Mouse (Mus musculus) Muller cell, postnatal 12 days (primary cell): ENCODE measurements around the gene Ino80.

Experiments used
- DNase-seq: peaks from one replicate; pipeline ENCODE4 v3.0.0-alpha.2; 2015; ENCODE audit errors: inconsistent ontology term

Gene Ino80

GRCm38 (mm10) chr2:119355089-119355488 is 122.4 kb downstream of the Ino80 start:
- DNase-seq = peak; percentile 48

GRCm38 (mm10) chr2:119353707-119354106 is 123.8 kb downstream of the Ino80 start:
- DNase-seq = no peak

- DNase-seq = peak; percentile 95
These were observed 126.7 kb downstream of the Ino80 start, which contains the start of gene Chac1 for GRCm38 (mm10) chr2:119350555-119351486. Gene Chac1, plus strand, starts transcription at chr2:119351229.

DNA sequence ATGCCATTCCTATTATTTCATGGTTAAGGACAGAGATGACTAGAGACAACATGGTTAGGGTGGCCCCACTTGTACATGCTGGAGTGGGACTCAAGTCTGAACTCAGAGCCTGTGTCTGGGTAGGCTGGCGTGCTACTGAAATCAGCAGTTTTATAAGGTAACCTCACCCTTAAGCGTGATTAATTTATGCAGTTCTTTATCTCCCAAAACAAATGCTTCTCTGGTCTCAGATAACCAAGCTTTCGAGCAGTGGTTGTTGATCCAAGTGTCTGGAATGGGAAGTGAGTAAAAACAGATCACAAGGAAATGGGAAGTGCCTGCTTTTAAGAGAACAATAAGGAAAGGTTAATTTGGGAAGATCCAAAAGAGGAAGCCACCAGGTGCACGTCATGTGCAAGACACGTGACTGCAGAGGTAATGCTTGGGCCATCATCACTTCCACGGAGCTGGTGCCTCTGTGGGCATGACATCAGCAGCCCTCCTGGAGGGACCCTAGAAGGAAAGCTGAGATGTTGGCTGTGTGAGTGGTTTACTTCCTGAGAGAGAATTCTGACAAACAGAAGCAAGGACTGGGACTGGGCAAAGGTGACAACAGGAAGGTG is 132.8 kb downstream of the Ino80 start:
- DNase-seq = no peak

DNA sequence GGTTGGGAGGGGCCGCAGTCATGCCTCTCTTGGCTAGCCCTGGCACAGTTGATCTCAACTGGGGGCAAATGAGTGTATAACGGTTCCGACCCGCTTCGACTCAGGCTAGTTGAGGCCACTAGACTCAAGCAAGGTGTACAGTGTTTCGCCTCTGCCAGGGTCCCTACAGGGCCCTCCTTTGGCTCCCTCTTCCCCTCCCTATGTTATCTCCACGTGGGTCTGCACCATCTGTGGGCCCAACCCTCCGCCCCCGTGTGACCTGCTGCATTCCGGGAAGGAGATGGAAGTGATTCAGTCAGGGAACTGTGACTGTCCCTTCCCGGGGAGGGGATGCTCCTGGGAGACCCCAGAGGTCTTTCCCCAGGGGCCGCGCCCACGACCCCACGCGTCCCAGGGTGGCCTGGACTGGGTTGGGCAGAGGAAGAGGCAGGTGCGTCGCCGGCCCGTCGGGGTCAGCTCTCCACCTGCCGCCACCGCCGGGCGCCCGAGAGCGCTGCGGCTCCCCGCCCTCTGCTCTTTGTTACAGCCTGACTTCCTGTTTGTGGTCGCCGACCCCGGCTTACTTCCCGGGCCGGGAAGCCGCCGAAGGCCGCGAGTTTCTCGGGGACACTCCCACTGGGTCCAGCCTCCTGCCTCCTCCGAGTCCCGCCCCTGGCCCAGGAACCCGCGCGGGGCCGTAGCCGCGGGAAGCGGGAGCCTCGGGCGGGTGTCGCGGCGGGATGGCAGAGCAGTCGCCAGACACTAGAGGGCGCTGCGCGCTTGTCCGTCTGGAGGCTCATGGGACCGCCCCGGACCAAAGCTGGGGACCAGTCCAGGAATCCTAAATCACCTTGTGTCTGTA is 139.8 kb downstream of the Ino80 start:
- peak; percentile 91 for DNase-seq

DNA sequence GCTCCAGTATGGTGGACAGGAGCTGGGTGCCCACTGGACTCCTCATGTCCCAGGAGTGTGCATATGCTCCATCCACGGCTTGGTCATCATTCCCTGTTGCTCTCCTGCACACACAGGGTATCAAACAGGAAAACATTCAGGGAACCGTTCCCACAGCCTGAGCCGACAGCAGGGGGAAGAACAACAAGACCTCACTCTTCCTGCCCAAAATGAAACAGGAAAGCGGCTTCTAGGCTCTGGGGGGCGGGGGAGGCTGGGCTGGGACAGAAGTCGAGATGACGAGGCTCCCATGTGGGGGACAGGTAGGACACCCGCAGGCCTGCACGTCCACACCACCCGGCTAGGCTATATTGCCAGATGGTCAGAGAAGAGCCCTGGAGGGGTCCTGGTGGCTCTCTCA is 141.0 kb downstream of the Ino80 start:
- DNase-seq = no peak

DNA sequence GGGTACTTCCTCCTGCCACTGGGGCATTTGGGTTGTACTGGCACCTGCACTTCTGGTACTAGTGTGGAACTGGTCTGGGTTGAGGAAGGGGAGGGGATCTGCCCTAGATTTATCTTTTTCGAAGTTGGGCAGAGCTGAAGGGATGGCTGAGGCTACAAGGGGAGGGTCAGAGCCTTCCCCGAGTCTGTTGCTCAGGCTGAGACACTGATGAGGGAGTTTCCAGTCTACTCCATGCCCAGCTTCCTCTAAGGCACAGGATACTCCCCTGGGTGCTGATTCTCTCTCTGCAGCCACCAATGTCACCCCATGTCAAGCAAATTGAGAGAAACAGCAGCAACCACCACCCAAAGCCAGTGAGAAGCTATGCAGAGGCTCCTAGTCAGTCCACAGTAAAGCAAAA is 141.5 kb downstream of the Ino80 start:
- no peak for DNase-seq

- DNase-seq = no peak
These were observed 142.0 kb downstream of the Ino80 start for GRCm38 (mm10) chr2:119335535-119335934.

DNA sequence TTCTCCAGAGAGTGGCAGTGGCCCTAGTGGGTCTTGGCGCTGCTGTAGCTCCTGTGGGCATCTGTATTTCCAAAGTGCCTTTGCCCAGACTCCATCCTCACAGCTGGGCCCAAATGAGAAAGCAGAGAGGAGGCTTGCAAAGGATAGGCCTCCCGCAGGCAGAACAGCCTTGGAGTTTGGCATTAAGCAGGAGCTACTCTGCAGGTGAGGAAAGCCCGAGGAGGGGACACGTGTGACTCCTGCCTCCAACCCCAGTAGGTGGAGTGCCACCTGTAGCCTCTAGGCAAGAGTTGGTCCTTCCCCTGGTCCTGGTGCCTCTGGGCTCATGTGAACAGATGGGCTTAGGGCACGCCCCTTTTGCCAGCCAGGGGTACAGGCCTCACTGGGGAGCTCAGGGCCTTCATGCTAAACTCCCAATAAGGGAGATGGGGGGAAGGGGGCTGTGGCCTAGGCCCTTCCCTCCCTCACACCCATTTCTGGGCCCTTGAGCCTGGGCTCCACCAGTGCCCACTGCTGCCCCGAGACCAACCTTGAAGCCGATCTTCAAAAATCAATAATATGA is 142.4 kb downstream of the Ino80 start:
- DNase-seq = no peak

GRCm38 (mm10) chr2:119334135-119334534 is 143.4 kb downstream of the Ino80 start:
- no peak for DNase-seq

DNA sequence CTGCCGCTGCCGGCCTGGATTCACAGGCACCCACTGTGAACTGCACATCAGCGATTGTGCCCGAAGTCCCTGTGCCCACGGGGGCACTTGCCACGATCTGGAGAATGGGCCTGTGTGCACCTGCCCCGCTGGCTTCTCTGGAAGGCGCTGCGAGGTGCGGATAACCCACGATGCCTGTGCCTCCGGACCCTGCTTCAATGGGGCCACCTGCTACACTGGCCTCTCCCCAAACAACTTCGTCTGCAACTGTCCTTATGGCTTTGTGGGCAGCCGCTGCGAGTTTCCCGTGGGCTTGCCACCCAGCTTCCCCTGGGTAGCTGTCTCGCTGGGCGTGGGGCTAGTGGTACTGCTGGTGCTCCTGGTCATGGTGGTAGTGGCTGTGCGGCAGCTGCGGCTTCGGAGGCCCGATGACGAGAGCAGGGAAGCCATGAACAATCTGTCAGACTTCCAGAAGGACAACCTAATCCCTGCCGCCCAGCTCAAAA is 145.3 kb downstream of the Ino80 start:
- DNase-seq = no peak

- no peak for DNase-seq
These were observed 146.7 kb downstream of the Ino80 start for GRCm38 (mm10) chr2:119330795-119331194.

DNA sequence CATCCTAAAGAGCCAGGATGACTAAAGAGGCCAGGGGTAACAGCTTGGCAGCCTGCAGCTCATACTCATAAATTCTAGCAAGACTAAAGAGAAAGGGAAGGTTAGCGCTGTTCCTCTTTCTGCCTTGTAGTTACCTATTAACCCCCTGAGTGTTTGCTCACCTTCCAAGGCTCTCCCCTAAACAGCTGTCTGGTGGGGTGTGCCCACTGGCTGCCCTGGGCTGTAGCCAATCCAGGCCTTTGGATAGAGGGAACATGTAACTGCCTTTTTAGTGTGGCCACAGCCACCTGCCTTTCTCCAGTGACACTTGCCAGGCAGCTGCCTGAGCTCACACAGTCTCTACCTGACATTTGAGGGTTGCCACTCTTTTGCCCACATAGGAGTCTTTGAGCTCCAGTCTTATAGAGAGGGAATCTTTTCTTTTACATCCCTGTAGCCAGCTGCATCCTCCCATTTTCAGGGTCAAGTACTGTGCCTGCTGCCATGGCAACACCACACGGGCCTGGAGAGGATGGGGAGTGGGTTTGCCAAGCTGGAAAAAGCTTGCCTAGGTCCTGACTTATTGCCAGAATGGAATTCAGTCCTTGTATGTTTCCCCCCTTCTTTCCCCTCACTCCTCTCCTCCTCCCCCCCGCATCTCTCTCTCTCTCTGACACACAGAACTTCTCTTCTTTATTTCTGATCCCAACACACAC is 148.2 kb downstream of the Ino80 start:
- DNase-seq = no peak

- no peak for DNase-seq
These were observed 148.9 kb downstream of the Ino80 start for GRCm38 (mm10) chr2:119328546-119328945.

DNA sequence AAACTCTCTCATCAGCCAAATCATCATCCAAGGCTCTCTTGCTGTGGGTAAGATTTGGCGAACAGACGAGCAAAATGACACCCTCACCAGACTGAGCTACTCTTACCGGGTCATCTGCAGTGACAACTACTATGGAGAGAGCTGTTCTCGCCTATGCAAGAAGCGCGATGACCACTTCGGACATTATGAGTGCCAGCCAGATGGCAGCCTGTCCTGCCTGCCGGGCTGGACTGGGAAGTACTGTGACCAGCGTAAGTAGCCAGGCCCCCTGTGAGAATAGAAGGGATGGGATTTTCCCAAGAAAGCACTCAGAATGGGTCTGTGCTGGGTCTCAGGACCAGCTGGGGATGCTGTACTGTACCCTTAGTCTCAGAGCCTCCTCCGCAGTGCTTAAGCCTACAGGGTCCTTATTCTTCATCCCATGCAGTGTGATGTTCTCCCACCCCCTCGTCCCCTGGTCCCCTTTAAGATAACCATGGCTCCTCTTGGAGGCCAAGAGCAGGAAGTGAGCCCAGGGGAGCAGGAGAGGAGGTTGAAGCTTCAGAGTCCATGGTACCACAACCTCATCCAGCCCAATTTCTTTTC is 149.5 kb downstream of the Ino80 start:
- DNase-seq = no peak

DNA sequence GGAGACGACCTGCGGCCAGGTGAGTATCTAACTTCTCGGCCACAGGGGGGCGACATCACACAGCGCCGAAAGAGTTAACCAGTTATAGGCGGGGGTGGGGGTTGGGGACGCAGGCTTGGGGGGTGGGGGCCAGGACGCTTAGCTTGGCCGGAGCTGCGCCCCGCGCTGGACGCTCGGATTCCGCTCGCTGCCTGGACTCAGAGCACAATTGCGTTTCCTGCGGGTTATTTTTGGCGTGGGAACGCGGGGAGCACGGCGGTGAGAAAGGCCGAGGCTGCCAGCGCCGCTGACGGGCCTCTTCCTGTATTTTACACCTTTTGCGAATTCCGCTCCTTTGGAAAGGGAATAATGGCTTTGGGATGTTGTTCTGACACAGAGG is 150.4 kb downstream of the Ino80 start:
- no peak for DNase-seq

- DNase-seq = no peak
These were observed 151.1 kb downstream of the Ino80 start for GRCm38 (mm10) chr2:119326161-119327101.

- DNase-seq = peak; percentile 63
These were observed 151.8 kb downstream of the Ino80 start, which contains the start of gene Dll4 for GRCm38 (mm10) chr2:119325568-119326143. Gene Dll4, plus strand, starts transcription at chr2:119325784.
